Mouse (Mus musculus) Patski (cell line): ENCODE measurements at regions not wholly inside any gene's neighbourhood (a gene's known extent, or its start where the extent isn't known, plus 50 kb on each side); places are given as distances from the start of the nearest gene placed in this dataset.

Source experiments
- ATAC-seq: fragments of 100-300 bp; one replicate; pipeline ENCODE4 v1.8.0; 2021
- CTCF ChIA-PET: fragments of 350-600 bp; sonication (Branson Sonifier 250); formaldehyde crosslinking; loops from one replicate; lab custom pipeline; 2022; ENCODE audit warnings: inconsistent platforms; lab: Charles Lee
- POLR2A ChIA-PET: fragments of 350-600 bp; sonication (Branson Sonifier 250); formaldehyde crosslinking; loops from one replicate; lab custom pipeline; 2022; ENCODE audit warnings: antibody characterized with exemption, inconsistent platforms; lab: Charles Lee
- DNase-seq: peaks from one replicate; pipeline ENCODE4 v3.0.0-alpha.2; 2011; ENCODE audit warnings: low read depth, low spot score
- H3K27me3 ChIP-seq: fragments of 371-371 bp; one replicate; pipeline ENCODE4 v1.5.1; 2021
- CTCF ChIP-seq: fragments of 100-300 bp; IDR thresholded peaks from one replicate; pipeline ENCODE4 v1.5.1; 2021
- in situ Hi-C: fragments of 300-500 bp; cut with MboI; formaldehyde crosslinking; loops from 3 replicates; pipeline ENCODE4 v1.11.1; 2018; ENCODE audit warnings: low pct_unique_long_range_greater_than_20kb, mixed read lengths

DNA sequence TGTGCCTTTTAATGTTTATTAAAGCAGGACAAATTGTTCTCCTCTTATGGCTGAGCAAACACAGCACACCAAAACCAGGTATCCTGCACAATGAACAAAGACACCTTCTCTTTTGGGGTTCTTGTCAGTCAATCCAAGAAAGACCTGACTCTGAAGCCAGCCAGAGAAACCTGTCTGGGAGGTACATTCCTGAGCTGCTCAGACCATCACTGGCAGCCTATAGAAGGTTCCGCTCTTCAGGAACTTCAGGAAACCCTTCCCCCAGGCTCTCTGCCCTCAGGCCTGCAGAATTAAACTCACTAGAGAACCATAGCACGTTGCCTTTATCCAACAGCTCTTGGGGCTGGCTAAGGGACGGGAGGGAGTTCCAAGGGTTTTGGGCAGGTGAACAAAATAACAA is 165.2 kb upstream of the Cadm1 start:
- peak; percentile 44 for ATAC-seq
- CTCF ChIA-PET: interaction anchor here (1.4 kb wide), 1 partner anchor 14 kb away, joined by 4 read pairs; no protein-coding TSS in a partner anchor
- in situ Hi-C loops: no loop called here
- POLR2A ChIA-PET: no interaction called here
- no peak for TF ChIP-seq CTCF
- H3K27me3 ChIP-seq: no peaks in the 10 kb centered on the region
- DNase-seq: no peak

GRCm38 (mm10) chr9:47367266-47367957 is 162.6 kb upstream of the Cadm1 start:
- DNase-seq (no peak), ATAC-seq (no peak)
- in situ Hi-C loops: no loop called here
- POLR2A ChIA-PET: no interaction called here
- H3K27me3 ChIP-seq: no peaks in the 10 kb centered on the region
- CTCF ChIA-PET: interaction anchor here (0.6 to 1.4 kb wide), 2 partner anchors 220 to 342 kb away, joined by 3 read pairs; no protein-coding TSS in a partner anchor
- no peak for TF ChIP-seq CTCF

- in situ Hi-C loops: no loop called here
- ChIA-PET POLR2A (no interaction called here), CTCF (interaction anchor here (0.6 to 1.4 kb wide), 2 partner anchors 219 to 341 kb away, joined by 3 read pairs; no protein-coding TSS in a partner anchor)
- H3K27me3 ChIP-seq: no peaks in the 10 kb centered on the region
- no peak for TF ChIP-seq CTCF
- DNase-seq: no peak
- ATAC-seq: no peak
Observed at GRCm38 (mm10) chr9:47368015-47368901, 161.7 kb upstream of the Cadm1 start.

GRCm38 (mm10) chr9:47372296-47372695 is 157.7 kb upstream of the Cadm1 start:
- CTCF ChIA-PET: interaction anchor here (1.0 kb wide), 1 partner anchor 9 kb away, joined by 3 read pairs; no protein-coding TSS in a partner anchor

DNA sequence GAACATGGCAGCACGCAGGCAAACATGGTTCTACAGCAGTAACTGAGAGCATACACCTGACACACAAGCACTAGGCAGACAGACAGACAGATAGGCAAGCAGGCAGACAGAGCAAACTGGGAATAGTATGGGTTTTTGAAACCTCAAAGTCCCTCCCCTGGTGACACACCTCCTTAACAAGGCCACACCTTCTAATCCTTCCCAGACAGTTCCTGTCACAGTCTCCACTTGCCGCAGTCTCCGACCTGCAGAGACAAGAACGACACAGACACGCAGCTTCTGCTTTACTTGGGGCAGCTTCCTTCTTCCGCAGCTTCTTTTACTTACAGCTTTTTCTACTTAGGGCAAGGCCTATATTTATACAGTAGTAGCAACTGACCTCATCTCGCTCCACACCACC is 155.9 kb upstream of the Cadm1 start:
- no peaks in the 10 kb centered on the region for H3K27me3 ChIP-seq
- POLR2A ChIA-PET: interaction anchor here (0.6 kb wide), 2 partner anchors 14 to 68 kb away, joined by 3 to 4 read pairs; no protein-coding TSS in a partner anchor
- in situ Hi-C loops: no loop called here
- DNase-seq (no peak), ATAC-seq (no peak)
- no peak for TF ChIP-seq CTCF
- CTCF ChIA-PET: no interaction called here

More at GRCm38 (mm10) chr9:47372296-47372695, 157.7 kb upstream of the Cadm1 start:
- POLR2A ChIA-PET: no interaction called here
- H3K27me3 ChIP-seq: no peaks in the 10 kb centered on the region
- DNase-seq (no peak), ATAC-seq (no peak)
- TF ChIP-seq CTCF: no peak
- in situ Hi-C loops: no loop called here

DNA sequence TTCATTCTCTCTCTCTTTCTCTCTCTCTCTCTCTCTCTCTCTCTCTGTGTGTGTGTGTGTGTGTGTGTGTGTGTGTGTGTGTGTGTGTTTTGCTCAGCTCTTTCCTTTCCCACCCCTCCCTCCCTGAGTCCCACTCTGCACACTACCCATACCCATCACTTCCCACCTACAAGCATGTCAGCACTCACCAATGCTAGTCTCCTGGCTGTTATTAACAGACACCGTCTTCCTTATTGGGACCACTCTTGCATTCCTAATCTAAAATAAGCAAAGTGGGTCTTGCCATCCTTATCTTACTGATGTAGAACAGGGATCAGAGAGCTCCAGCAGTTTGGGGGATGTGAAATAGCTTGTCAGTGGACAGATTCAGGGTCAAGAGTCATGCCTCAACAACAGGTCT is 153.3 kb upstream of the Cadm1 start:
- H3K27me3 ChIP-seq: no peaks in the 10 kb centered on the region
- ATAC-seq (no peak), DNase-seq (no peak)
- ChIA-PET POLR2A (no interaction called here), CTCF (no interaction called here)
- no peak for TF ChIP-seq CTCF
- in situ Hi-C loops: no loop called here

DNA sequence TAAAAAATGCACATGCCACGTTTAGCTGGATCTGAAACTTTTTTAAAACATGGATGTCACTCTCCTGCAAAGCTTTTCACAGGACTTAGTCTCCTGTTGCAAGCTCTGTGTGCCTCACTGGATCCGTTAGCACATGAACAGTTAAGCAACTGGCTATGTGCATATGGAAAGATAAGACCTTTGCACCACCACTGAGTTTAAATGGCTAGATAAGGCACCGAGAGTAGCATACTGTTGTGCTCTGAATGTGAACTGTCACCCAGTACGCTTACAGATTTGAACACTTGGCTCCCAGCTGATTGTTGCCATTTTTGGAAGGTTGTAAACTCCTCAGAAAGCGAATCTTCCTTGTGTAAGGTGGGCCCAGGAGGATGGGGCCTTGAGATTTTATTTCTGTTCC is 151.4 kb upstream of the Cadm1 start:
- ATAC-seq (no peak), DNase-seq (no peak)
- in situ Hi-C loops: no loop called here
- ChIA-PET CTCF (interaction anchor here (1.3 kb wide), 1 partner anchor 13 kb away, joined by 4 read pairs; no protein-coding TSS in a partner anchor), POLR2A (no interaction called here)
- no peaks in the 10 kb centered on the region for H3K27me3 ChIP-seq
- no peak for TF ChIP-seq CTCF

- no peaks in the 10 kb centered on the region for H3K27me3 ChIP-seq
- in situ Hi-C loops: no loop called here
- ChIA-PET CTCF (no interaction called here), POLR2A (no interaction called here)
- no peak for TF ChIP-seq CTCF
- ATAC-seq (no peak), DNase-seq (no peak)
Observed at GRCm38 (mm10) chr9:47380361-47380760, 149.6 kb upstream of the Cadm1 start.

DNA sequence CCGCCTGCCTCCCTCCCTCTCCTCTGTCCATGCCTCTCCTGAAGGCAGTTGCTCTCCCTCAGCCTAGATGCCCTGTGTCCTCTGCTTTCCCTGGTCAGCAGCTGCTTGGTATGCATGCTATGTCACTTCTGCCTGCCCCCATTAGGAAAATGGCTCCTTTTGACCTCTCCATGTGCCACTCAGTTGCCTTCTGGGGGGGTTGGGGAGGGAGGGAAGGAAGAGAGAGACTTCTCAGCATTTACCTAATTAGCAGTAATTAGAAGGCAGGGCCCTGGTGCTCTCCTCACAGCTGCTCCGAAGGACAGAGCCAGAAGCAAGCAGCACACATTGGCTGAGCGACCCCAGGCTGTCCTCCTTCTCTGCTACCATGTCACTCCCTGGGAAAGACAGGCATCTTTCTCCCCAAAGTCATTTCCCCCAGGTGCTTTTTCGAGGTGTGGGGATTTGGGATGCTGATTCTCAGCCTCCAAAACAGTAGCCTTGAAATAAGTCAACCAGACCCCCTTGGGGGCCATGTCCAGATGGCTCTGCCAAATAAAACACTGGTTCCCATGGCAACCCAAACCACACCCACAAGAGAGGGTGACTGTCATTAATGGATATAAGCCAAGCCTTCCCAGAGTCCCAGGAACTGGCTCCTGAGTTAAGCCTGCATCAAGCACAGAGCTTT is 145.7 kb upstream of the Cadm1 start:
- in situ Hi-C loops: no loop called here
- ChIA-PET POLR2A (no interaction called here), CTCF (no interaction called here)
- TF ChIP-seq CTCF: no peak
- DNase-seq: no peak
- no peaks in the 10 kb centered on the region for H3K27me3 ChIP-seq
- ATAC-seq: peak; percentile 35

DNA sequence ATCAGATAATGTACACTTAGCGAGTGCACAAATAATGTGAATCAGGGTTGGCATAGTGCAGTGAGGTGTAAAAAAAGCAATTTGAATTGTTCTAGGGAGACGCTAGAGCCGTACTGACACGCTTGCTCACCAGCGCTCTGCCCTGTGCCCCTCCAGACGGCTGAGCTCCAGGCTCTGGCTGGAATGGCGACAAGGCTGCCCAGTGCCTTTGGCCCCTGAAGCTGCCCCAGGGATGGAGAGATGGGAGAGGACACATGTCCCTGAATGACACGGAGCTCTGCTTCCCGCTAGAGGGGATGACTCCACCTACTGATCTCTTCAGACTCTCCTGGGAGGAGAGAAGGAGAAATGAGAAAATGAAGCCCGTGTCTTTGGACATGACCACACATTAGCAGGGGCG is 143.3 kb upstream of the Cadm1 start:
- POLR2A ChIA-PET: interaction anchor here (0.6 kb wide), 1 partner anchor 728 kb away, joined by 4 read pairs; no protein-coding TSS in a partner anchor
- no peak for TF ChIP-seq CTCF

More for the DNA sequence above, 143.3 kb upstream of the Cadm1 start:
- DNase-seq: no peak
- H3K27me3 ChIP-seq: no peaks in the 10 kb centered on the region
- in situ Hi-C loops: no loop called here
- no peak for ATAC-seq
- CTCF ChIA-PET: interaction anchor here (1.5 kb wide), 1 partner anchor 107 kb away, joined by 3 read pairs; no protein-coding TSS in a partner anchor
